Mouse (Mus musculus): ENCODE results near the gene Nlrp9b.
"Not testable (repeated sequence)": the region's sequence is repeated elsewhere in the genome, so short reads cannot be mapped to it uniquely, and the experiment has no call there.

DNA sequence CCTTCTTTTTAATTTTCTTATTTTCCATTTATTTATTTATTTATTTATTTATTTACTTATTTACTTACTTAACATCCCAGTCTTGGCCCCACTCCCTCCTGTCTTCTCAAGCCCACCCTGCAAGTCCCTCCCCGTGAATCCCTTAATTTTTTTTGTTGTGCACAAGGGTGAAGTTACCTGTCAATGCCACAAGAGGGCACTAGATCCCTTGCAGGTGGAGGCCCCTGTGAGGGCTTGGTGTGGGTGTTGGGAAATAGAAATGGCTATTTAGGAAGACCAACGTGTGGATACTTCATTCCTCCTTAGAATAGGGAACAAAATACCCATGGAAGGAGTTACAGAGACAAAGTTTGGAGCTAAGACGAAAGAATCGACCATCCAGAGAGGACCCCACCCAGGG lies 72.8 kb downstream of the Nlrp9b start:
- not testable (repeated sequence) for TF ChIP-seq POLR2A (IDR thresholded peaks at IDR 0.05; ENCODE audit: control insufficient read depth, extremely low read depth, insufficient read depth, low read length, poor library complexity); CTCF (IDR thresholded peaks at IDR 0.05; ENCODE audit: borderline replicate concordance, control insufficient read depth, extremely low read depth, insufficient read depth, low read length, poor library complexity)
